Mouse (Mus musculus): ENCODE results near the gene Eps8.

Gene Eps8

GRCm38 (mm10) chr6:137654776-137655175 is at the start of gene Eps8:
Gene Eps8, minus strand, starts transcription at chr6:137654876.
- no peak for DNase-seq (ENCODE audit: low spot score)

DNA sequence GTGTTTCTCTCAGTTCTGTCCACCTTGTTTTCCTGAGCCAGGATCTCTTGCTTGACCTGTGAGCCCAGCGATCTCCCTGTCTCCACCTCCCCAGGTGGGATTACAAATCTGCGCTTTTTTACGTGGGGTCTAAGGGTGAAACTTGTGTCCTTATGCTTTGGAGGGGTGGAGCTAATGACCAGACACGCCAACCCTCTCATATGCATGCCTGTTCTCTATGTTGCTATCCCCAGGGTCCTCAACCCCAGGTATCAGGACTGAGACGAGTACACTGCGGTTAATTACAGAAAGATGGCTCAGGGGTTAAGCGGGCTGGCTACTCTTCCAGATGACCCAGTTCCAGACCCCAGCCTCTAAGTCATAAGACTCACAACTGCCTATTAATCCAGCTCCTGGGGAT is 48.8 kb upstream of the Eps8 start:
- DNase-seq (ENCODE audit: low spot score) = no peak

GRCm38 (mm10) chr6:137702918-137703317 is 48.2 kb upstream of the Eps8 start:
- DNase-seq (ENCODE audit: low spot score) = no peak

DNA sequence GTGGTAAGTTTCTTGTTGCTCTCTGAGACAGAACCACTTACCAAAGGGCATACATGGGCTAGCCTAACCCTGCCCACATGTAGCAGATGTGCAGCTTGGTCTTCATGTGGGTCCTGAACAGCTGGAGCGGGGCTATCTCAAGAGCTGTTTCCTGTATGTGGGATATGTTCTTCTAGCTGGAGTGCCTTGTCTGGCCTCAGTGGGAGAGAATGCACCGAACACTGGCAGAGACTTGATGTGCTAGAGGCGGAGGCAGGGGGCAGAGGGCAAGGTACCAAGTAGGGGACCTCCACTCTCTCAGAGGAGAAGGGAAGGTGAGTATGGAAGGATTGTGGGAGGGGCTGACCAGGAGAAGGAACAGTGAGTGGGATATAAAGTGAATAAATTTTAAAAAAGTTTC is 47.5 kb upstream of the Eps8 start:
- no peak for DNase-seq (ENCODE audit: low spot score)

DNA sequence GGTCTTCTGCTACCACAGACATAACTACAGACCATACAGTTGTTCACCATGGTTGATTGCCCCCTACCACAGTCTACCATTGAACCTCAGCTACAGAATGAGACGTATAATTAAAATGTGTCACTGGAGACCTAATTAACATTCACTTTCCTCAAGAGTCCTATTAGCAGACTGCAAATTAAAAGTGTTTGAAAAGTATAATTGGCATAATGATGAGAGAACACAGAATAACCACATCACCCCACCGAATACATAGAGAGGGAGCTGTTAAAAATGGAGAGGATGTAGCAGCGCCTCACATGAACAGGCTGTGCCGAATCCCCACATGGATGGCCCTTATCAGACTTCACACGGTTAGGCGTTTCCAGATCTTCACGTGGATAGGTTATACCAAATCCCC is 44.8 kb upstream of the Eps8 start:
- no peak for DNase-seq (ENCODE audit: low spot score)

DNA sequence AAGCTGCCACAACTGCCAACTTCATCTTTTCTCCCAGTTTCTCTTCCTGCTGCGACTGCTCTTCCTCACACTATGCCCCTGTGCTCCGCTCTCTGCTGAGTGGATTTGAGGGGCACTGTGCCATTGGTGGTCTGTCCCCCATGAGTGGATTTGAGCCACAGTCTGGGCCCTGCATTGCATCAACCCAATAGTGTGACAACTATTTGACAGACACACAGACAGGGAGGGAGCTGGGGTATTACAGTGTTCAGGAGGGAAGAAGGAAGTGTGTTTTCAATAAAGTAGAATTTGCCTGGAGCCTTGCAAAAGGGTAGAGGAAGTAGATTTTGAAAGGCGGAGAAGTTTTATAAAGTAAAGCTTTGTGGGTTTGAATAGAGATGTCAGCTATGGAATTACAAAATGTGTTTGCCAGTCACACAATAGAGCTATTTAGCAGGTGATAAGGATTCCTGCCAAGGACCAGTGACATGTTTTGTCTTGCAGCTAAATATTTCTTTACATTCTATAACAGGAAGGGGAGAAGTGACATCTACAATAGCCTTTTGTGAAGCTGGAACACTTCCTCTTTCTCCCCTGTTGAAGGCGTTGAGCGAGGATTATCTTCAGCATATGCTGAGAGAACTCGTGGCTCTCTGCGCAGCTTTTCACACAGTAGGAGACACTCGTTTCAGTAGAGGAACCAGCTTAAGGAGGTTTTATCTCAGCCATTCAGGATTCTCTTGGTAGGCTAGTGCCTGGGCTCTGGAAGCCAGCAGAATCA is 41.9 kb upstream of the Eps8 start:
- no peak for DNase-seq (ENCODE audit: low spot score)

- DNase-seq (ENCODE audit: low spot score) = no peak
Observed at GRCm38 (mm10) chr6:137695046-137695445, 40.4 kb upstream of the Eps8 start.

GRCm38 (mm10) chr6:137694310-137694709 is 39.6 kb upstream of the Eps8 start:
- DNase-seq (ENCODE audit: low spot score) = no peak

GRCm38 (mm10) chr6:137690550-137691119 is 36.0 kb upstream of the Eps8 start:
- no peak for DNase-seq (ENCODE audit: low spot score)

- DNase-seq (ENCODE audit: low spot score) = no peak
Observed at GRCm38 (mm10) chr6:137688506-137689105, 33.9 kb upstream of the Eps8 start.

DNA sequence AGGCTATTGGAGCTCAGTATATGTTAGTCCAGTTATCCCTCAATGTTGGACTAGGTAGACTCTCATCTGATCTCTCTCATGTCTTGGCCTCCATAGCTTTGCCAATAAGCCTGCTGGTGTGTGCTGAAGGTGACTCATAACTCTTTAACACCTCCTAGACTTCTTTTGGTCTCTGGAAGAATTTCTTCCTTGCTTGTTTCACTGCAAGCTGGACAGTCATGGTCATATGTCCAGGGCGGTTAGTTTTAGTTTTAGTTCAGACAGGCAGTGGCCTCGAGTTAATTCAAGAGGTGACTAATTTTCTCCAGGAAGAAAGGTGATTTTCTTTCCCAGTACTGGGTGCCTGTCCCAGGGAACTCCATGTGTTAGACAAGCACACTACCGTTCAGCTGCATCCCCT is 33.4 kb upstream of the Eps8 start:
- no peak for DNase-seq (ENCODE audit: low spot score)

GRCm38 (mm10) chr6:137687667-137688066 is 33.0 kb upstream of the Eps8 start:
- no peak for DNase-seq (ENCODE audit: low spot score)

DNA sequence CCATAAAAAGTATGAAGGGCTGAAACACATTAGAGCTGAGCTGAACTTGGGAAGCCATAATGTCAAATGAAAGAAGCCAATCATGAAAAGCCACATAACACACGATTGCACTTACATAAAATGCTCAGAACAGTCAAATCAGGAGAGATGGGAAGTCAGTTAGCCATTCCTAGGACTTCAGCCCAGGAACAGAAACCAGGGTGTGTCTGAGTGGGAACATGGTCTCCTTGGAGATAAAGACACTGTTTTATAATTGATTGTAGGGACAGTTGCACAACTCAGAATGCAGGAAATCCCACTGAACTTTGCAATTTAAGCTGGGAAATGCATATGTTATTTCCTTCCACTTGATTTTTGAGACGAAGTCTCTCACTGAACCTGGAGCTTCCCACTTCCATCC is 28.0 kb upstream of the Eps8 start:
- no peak for DNase-seq (ENCODE audit: low spot score)

GRCm38 (mm10) chr6:137681000-137681399 is 26.3 kb upstream of the Eps8 start:
- no peak for DNase-seq (ENCODE audit: low spot score)

DNA sequence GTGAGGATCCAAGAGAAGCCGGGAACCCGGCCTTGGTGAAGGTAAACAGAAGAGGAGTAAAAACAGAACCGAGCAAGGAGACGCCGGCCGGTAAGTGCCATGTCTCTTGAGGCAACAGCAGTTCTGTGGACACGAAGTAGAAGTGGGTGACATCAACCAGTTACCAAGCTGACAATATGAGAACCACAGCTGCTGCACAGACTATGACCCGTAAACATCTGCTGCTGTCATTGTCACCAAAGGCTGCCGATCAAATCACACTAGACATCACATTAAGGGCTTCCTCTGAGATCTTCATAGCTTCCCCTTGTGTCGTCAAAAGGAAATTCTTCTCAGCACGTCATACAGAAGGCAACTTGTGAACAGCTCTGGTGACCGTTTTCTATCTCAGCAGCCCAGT is 21.9 kb upstream of the Eps8 start:
- DNase-seq (ENCODE audit: low spot score) = no peak

- no peak for DNase-seq (ENCODE audit: low spot score)
Observed at GRCm38 (mm10) chr6:137675556-137675955, 20.9 kb upstream of the Eps8 start.

- no peak for DNase-seq (ENCODE audit: low spot score)
Observed at GRCm38 (mm10) chr6:137673301-137673700, 18.6 kb upstream of the Eps8 start.

DNA sequence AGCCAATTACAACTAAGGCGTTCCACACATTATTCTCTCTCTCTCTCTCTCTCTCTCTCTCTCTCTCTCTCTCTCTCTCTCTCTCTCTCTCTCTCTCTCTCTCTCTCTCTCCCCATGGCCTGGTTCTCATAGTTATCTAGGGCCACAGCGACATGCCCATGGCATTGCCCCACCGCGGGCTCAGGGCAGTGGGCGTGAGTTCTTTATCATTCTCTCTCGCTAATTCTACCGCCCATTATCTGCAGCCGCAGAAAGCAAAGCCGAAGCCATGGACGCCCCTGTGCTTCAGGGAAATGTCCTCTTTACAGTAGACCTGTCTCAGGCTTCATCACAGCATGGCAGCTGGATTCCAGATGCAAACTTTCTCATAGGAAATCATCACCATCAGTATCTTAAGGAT is 16.9 kb upstream of the Eps8 start:
- DNase-seq (ENCODE audit: low spot score) = no peak

GRCm38 (mm10) chr6:137670820-137671219 is 16.1 kb upstream of the Eps8 start:
- DNase-seq (ENCODE audit: low spot score) = no peak

- no peak for DNase-seq (ENCODE audit: low spot score)
Observed at GRCm38 (mm10) chr6:137669876-137670275, 15.2 kb upstream of the Eps8 start.

DNA sequence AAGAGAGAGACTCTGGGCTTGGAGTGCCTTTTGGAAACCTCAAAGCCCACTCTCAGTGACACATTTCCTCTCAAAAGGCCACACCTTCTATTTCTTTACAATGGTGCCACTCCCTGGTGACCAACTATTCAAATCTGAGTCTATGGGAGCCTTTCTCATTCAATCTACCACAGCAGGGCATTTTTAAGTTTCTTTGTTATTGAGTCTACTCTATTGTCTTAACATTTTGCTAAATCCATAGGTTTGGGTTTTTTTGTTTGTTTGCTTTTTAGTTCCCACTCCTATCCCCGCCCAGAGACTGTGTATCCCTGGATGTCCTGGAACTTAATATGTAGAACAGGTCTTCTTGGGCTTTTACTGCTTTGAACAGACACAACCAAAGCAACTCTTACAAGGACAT is 14.8 kb upstream of the Eps8 start:
- DNase-seq (ENCODE audit: low spot score) = no peak

GRCm38 (mm10) chr6:137668331-137668730 is 13.7 kb upstream of the Eps8 start:
- no peak for DNase-seq (ENCODE audit: low spot score)

GRCm38 (mm10) chr6:137667665-137668064 is 13.0 kb upstream of the Eps8 start:
- DNase-seq (ENCODE audit: low spot score) = no peak

DNA sequence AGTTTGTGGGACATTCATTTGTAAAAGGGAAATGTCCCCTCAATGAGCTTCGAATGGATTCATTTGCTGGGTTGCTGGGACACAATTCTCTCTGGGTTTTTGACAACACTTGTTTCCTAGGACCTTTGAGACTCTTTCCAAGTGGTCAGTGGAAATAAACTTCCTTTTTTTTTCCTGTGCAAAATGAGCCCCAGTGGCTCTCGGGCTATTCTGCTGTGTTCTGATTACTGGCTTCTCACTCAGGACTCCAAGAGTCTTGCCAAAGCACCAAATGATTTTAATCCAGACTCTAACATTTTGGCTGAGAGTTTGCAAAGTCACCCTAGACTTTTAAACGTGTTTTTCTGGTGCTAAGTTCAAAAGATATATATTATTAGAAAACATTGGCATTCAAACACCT is 10.3 kb upstream of the Eps8 start:
- no peak for DNase-seq (ENCODE audit: low spot score)

Measured in urinary bladder, postnatal 10 days (tissue).